Mouse (Mus musculus) spleen, adult 2 months (tissue): Measurements from ENCODE around the gene Hnrnpk.

Experiments used
- CTCF ChIP-seq: fragments of 200-500 bp; IDR thresholded peaks from 2 replicates; pipeline ENCODE4 v1.5.1; 2011; ENCODE audit warnings: mild to moderate bottlenecking, inconsistent platforms; ENCODE audit not compliant: insufficient read depth, insufficient read length, insufficient replicate concordance; ENCODE audit errors: extremely low read depth
- POLR2A ChIP-seq: fragments of 200-500 bp; IDR thresholded peaks from 2 replicates; pipeline ENCODE4 v1.6.1; 2011; ENCODE audit warnings: low read depth, low read length, inconsistent platforms

GRCm38 (mm10) chr13:58415838-58416237, 12.7 kb upstream of the Hnrnpk start:
- TF ChIP-seq CTCF (no peak), POLR2A (no peak)
